Mouse (Mus musculus): Measurements from ENCODE around the gene Pou2af1. TPM values are rescaled to one million over a fixed set of nuclear protein-coding genes. Genes with fewer than 3 reads are reported as not detected.

Pou2af1 gene
- polyA plus RNA-seq, 1 experiment from 2014 or later: 0.10 TPM

Other genes with a start within 250 kb of the Pou2af1 start
- gene Sik2, start 204.6 kb upstream of the Pou2af1 start, polyA plus RNA-seq (2015; fragmentation: Nextera tagmentation; extraction: Ambion mirVana): 12.7 and 13.6 TPM in 2 replicates
- not detected in 2 replicates for gene Btg4, start 152.8 kb upstream of the Pou2af1 start, polyA plus RNA-seq (2015; fragmentation: Nextera tagmentation; extraction: Ambion mirVana)
- 3.2 and 3.3 TPM in 2 replicates for gene Layn, start 136.6 kb upstream of the Pou2af1 start, polyA plus RNA-seq (2015; fragmentation: Nextera tagmentation; extraction: Ambion mirVana)
- gene 4833427G06Rik, start 111.6 kb upstream of the Pou2af1 start, polyA plus RNA-seq (2015; fragmentation: Nextera tagmentation; extraction: Ambion mirVana): not detected in 2 replicates
- 0.01 TPM in 1 of 2 replicates, not detected in the other for gene Gm32742, start 48.2 kb upstream of the Pou2af1 start, polyA plus RNA-seq (2015; fragmentation: Nextera tagmentation; extraction: Ambion mirVana)
- 1.4 and 2.1 TPM in 2 replicates for gene Colca2, start 64.9 kb downstream of the Pou2af1 start, polyA plus RNA-seq (2015; fragmentation: Nextera tagmentation; extraction: Ambion mirVana)
- gene 1810046K07Rik, start 115.2 kb downstream of the Pou2af1 start, polyA plus RNA-seq (2015; fragmentation: Nextera tagmentation; extraction: Ambion mirVana): 0.18 TPM in 1 of 2 replicates, not detected in the other